Mouse (Mus musculus): ENCODE data around the gene Bsdc1. TPM values are rescaled to one million over a fixed set of nuclear protein-coding genes. Genes with fewer than 3 reads are reported as not detected.

Gene Bsdc1
- total and polyA plus RNA-seq, 3 experiments = 21.3 to 50.3 (median 48.8) TPM

GRCm38 (mm10) chr4:129490972-129491880, 29.8 kb downstream of the Bsdc1 start, which contains the start of the genes Tssk3 and Fam229a:
TSS of gene Tssk3 (minus strand) at chr4:129491022.
TSS of gene Fam229a (plus strand) at chr4:129491190.
- peak in 1 of 2 experiments; percentile 28 for DNase-seq
- peak within 1 kb of the TSS; percentile 20; the same call in 1 of the 2 replicates for H3K4me3 ChIP-seq
- H3K36me3 ChIP-seq (ENCODE audit: control insufficient read depth, insufficient read depth, low read length) = no peaks in the 10 kb centered on the region
- H3K9ac ChIP-seq (ENCODE audit: low read depth, low read length) = peak within 1 kb of the TSS; percentile 24; the same call in 1 of the 2 replicates
- no peak within 1 kb of the TSS for H3K27ac ChIP-seq
- WGBS = 11% methylated on average over 70 of the region's 70 CpGs
- no peaks in the 10 kb centered on the region for H3K79me2 ChIP-seq (replicated peaks; ENCODE audit: control insufficient read depth, insufficient read depth, low read length)
- intact Hi-C loops (cut with DNase I) = no loop called here
- no peak for TF ChIP-seq POLR2A (IDR thresholded peaks at IDR 0.05; ENCODE audit: insufficient read depth, low read depth, low read length)
- TF ChIP-seq EP300 (IDR thresholded peaks at IDR 0.05; ENCODE audit: insufficient read depth, low read depth, low read length) = no peak
- TF ChIP-seq CTCF (IDR thresholded peaks at IDR 0.05) = no peak
- peaks cover 2% of the 10 kb centered on the region for H3K27me3 ChIP-seq (ENCODE audit: control insufficient read depth, insufficient read depth, low read length)
- peaks cover 3% of the 10 kb centered on the region; the same call in 1 of the 2 replicates for H3K4me1 ChIP-seq (ENCODE audit: control insufficient read depth, insufficient read depth, low read length)

GRCm38 (mm10) chr4:129494681-129495080, 33.3 kb downstream of the Bsdc1 start:
- DNase-seq = no peak
- Histone ChIP-seq H3K27me3 (ENCODE audit: control insufficient read depth, insufficient read depth, low read length) (peaks cover 2% of the 10 kb centered on the region), H3K9ac (ENCODE audit: low read depth, low read length) (no peak overlapping the region), H3K79me2 (replicated peaks; ENCODE audit: control insufficient read depth, insufficient read depth, low read length) (no peaks in the 10 kb centered on the region), H3K4me1 (ENCODE audit: control insufficient read depth, insufficient read depth, low read length) (peaks cover 8% of the 10 kb centered on the region), H3K4me3 (no peak overlapping the region), H3K36me3 (ENCODE audit: control insufficient read depth, insufficient read depth, low read length) (no peaks in the 10 kb centered on the region), H3K27ac (no peak overlapping the region)
- WGBS = 56% methylated on average over 7 of the region's 7 CpGs
- no peak for TF ChIP-seq POLR2A (IDR thresholded peaks at IDR 0.05; ENCODE audit: insufficient read depth, low read depth, low read length)
- TF ChIP-seq CTCF (IDR thresholded peaks at IDR 0.05) = peak; percentile 26; the same call in 1 of the 2 replicates
- intact Hi-C loops (cut with DNase I) = no loop called here

GRCm38 (mm10) chr4:129495672-129496562, 34.5 kb downstream of the Bsdc1 start:
- intact Hi-C loops (cut with DNase I) = no loop called here
- no peaks in the 10 kb centered on the region for H3K36me3 ChIP-seq (ENCODE audit: control insufficient read depth, insufficient read depth, low read length)
- 26% methylated on average over 16 of the region's 16 CpGs for WGBS
- TF ChIP-seq POLR2A (IDR thresholded peaks at IDR 0.05; ENCODE audit: insufficient read depth, low read depth, low read length) (no peak), CTCF (IDR thresholded peaks at IDR 0.05) (peak; percentile 50)
- peaks cover 8% of the 10 kb centered on the region for H3K4me1 ChIP-seq (ENCODE audit: control insufficient read depth, insufficient read depth, low read length)
- no peaks in the 10 kb centered on the region for H3K79me2 ChIP-seq (replicated peaks; ENCODE audit: control insufficient read depth, insufficient read depth, low read length)
- peak in 1 of 2 experiments; percentile 39 for DNase-seq
- peaks cover 2% of the 10 kb centered on the region for H3K27me3 ChIP-seq (ENCODE audit: control insufficient read depth, insufficient read depth, low read length)
- no peak overlapping the region for H3K4me3 ChIP-seq
- peak overlapping the region; percentile 28 for H3K27ac ChIP-seq
- no peak overlapping the region for H3K9ac ChIP-seq (ENCODE audit: low read depth, low read length)

DNA sequence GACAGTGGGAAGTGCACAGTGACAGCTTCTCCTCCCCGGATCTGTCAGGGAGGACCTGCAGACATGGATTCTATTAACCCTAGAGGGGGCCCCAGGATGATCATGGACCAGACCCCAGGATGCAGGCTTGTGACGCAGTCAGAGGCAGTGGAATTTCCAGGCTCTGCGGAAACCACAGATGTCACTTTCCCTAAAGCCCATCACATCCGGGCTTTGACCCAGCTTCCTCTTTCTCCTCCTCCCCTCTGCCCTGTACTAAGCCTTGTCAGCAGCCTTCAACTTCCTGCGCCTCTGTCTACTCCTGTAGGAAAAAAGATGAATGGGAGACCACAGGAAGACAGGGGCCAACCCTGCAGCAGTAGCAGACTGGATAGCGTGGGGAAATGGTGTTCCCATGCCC, 35.2 kb downstream of the Bsdc1 start:
- H3K36me3 ChIP-seq (ENCODE audit: control insufficient read depth, insufficient read depth, low read length) = no peaks in the 10 kb centered on the region
- DNase-seq = peak; percentile 47 to 60
- H3K4me3 ChIP-seq = no peak overlapping the region
- intact Hi-C loops (cut with DNase I) = no loop called here
- H3K9ac ChIP-seq (ENCODE audit: low read depth, low read length) = no peak overlapping the region
- no peak for TF ChIP-seq EP300 (IDR thresholded peaks at IDR 0.05; ENCODE audit: insufficient read depth, low read depth, low read length)
- no peak for TF ChIP-seq POLR2A (IDR thresholded peaks at IDR 0.05; ENCODE audit: insufficient read depth, low read depth, low read length)
- TF ChIP-seq CTCF (IDR thresholded peaks at IDR 0.05) = no peak
- 19% methylated on average over 6 of the region's 6 CpGs for WGBS
- peak overlapping the region; percentile 28 for H3K27ac ChIP-seq
- H3K79me2 ChIP-seq (replicated peaks; ENCODE audit: control insufficient read depth, insufficient read depth, low read length) = no peaks in the 10 kb centered on the region
- peaks cover under 1% of the 10 kb centered on the region; the same call in 1 of the 2 replicates for H3K27me3 ChIP-seq (ENCODE audit: control insufficient read depth, insufficient read depth, low read length)
- H3K4me1 ChIP-seq (ENCODE audit: control insufficient read depth, insufficient read depth, low read length) = peaks cover 8% of the 10 kb centered on the region

DNA sequence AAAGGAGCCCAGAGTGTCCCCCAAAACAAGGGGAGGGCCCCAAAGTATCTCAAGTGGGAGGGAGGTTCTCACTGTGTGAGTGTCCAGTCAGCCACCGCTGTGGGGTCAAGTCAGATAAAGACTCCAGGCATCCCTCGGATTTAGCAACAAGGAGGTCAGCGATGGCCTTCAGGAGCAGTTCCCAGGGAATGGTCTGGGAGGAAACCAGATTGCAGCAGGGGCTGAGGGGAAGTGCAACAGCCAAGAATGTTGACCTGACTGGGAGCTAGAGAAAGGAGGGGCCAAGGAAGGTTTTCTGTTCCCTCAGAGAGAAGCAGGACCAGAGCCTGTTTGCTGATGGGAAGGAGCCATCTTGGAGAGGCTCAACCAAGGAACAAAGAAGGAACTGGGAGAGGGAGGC, 37.6 kb downstream of the Bsdc1 start:
- no peak for DNase-seq
- no peaks in the 10 kb centered on the region for H3K79me2 ChIP-seq (replicated peaks; ENCODE audit: control insufficient read depth, insufficient read depth, low read length)
- TF ChIP-seq CTCF (IDR thresholded peaks at IDR 0.05) = no peak
- no peak for TF ChIP-seq POLR2A (IDR thresholded peaks at IDR 0.05; ENCODE audit: insufficient read depth, low read depth, low read length)
- TF ChIP-seq EP300 (IDR thresholded peaks at IDR 0.05; ENCODE audit: insufficient read depth, low read depth, low read length) = no peak
- no peaks in the 10 kb centered on the region for H3K36me3 ChIP-seq (ENCODE audit: control insufficient read depth, insufficient read depth, low read length)
- H3K4me3 ChIP-seq = no peak overlapping the region
- 24% methylated on average over 3 of the region's 3 CpGs for WGBS
- H3K4me1 ChIP-seq (ENCODE audit: control insufficient read depth, insufficient read depth, low read length) = peaks cover 8% of the 10 kb centered on the region
- H3K9ac ChIP-seq (ENCODE audit: low read depth, low read length) = no peak overlapping the region
- intact Hi-C loops (cut with DNase I) = no loop called here
- H3K27me3 ChIP-seq (ENCODE audit: control insufficient read depth, insufficient read depth, low read length) = no peaks in the 10 kb centered on the region
- H3K27ac ChIP-seq = no peak overlapping the region

Data from heart, adult 2 months (tissue).